Mouse (Mus musculus): Measurements from ENCODE around the gene Lsamp.

Gene Lsamp

DNA sequence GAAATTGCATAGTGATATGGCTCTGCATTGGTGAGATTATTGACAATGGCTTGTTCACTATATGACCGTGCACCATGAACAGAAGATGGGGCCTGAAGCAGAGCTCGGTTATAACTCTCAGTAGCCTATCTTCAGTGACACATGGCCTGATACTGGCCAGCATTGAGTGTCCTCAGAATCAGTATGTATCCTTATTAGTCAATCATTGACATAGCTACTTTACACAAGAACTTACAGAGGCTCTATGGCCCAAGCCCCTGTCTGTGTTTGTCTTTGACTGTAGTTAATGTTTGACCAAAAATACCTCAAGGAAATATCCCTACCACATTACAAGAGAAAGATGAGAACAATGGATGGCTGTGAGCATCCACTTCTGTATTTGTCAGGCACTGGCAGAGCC is 1764.6 kb downstream of the Lsamp start:
- no peak for DNase-seq (ENCODE audit: low read depth, low spot score)

DNA sequence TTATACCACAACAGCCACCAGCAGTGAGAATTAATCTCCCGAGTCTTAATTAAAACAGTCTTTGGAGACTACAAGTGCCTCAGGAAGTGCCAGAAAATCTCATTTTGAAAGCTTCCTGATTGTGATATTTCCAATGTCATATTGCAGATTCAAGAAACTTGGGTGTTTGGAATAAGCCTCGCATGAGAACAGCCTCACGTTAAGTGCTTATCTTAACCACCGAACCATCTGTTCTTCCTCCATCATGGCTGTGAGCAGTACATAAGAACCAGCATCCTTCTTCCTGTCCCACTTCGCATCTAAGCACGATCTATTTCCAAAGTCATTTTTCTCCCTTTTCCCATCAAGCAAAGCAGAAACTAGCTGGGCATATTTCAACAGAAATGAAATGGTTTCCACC is 1780.1 kb downstream of the Lsamp start:
- DNase-seq (ENCODE audit: low read depth, low spot score): no peak

DNA sequence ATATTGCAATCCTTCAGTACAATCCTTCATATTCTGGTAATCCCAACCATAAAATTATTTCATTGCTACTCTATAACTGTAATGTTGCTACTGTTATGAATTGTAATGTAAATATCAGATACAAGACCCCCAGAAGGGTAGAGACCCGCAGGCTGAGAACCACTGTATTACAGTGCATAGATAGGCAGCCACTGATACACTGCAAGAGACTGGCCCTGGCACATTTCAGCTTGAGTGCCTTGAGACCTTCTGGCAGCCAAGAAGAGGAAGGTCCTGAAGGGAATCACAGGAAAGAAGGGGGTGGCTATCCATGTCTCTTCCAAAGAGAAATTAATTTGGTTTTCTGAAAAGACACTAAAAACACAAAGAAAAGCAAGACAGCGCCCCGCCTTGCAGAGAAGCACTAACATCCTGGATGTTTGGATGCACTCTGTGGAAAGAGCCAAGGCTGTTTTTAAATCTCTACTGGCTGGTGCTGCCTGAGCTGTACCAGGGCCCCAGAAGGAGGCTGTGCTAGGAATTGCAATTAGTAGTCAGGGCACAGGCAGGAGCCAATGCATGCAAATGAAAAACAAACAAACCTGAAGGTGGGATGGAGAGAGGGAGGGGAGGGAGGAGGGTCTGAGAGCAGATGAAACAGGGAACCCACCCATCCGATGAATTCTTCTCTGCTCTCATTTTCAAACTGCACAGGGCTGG is 1787.4 kb downstream of the Lsamp start:
- no peak for DNase-seq (ENCODE audit: low read depth, low spot score)

DNA sequence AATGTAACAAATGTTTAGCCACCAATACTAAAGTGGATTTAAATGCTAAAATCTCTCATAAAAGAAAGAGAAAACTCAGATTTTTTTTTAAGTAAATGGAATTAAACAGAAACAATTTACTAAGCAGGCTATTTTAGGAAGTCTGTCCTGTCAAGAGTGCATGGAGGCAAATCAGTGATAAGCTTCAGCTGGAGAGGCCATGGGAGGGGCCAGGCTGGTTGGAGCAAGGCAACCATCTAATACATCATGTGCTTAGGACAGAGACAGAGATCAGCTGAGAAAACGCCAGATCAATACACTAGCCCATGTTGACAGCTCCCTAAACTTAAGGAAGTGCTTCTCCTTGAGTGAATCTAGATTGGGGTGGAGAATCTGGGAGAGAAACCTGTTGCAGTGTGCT is 1793.4 kb downstream of the Lsamp start:
- no peak for DNase-seq (ENCODE audit: low read depth, low spot score)

DNA sequence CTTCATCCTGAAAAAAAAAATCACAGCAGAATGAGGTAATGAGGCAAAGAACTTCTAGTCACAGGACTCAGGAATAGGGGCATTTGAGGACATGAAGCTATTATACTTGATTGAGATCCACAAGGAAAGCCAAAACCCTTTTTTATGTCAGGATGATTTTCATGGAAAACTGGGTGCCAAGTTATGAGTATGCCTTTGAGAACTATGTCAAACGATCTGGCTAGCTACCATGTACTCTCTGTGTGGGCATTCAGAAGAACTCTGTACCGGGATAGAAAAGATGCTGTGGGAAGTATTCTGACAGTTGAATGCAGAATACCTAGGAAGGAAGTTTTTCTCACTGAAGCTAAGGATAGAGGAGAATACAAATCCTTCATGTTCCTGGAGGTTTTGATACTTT is 1801.4 kb downstream of the Lsamp start:
- no peak for DNase-seq (ENCODE audit: low read depth, low spot score)

DNA sequence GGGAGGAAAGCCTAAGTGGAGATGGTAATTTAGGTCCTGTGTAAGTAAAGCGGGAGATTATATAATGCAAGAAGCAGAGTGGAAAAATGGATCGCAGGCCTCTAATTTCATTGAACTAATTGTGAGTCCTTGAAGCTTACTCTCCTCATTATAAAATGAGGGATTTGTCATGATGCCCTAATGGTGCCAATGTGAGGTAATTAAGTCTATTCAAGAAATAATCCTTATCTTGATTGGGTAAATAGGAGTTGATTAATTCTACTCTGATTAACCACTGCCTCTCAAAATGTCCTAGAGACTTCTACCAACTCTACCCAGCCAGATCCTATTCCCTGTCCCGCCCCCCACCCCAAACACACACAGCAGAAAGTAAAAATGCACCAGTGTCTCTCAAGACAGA is 1802.5 kb downstream of the Lsamp start:
- DNase-seq (ENCODE audit: low read depth, low spot score): no peak

DNA sequence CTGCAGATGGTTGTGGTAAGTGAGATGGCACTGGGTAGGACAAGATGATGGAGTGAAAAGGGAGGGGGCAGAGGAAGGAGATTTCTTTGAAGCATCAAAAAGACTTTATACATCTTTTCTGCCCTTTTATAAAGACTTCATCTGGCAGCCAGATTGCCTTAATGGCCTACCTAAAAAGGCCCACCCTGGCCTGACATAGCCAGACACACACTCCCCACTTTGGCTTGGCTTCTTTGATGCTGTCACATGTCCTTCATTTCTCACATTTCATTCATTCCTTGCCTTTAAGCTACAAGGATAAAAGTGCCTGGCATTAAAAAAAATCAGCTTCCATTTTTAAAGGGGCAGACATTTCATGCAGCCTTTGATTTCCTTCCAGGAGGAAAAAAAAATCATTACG is 1803.0 kb downstream of the Lsamp start:
- no peak for DNase-seq (ENCODE audit: low read depth, low spot score)

DNA sequence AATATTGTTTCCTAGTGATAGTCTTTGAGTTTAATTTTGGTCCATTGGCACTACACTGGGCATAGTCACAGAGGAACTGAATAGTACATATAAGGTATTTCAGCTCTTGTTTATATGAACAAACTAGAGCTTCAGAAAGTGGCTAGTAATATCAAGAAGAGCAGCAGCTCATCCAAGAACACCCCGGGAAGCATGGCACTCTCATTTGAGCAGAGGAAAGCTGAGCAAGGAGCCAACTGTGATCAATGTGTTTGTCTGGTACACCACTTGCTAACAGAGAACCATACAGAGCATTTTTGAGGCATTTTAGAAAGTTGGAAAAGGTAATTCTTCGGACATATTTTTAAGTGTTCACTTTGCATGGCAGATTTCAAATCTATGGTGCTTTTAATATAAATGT is 1805.9 kb downstream of the Lsamp start:
- DNase-seq (ENCODE audit: low read depth, low spot score): no peak

DNA sequence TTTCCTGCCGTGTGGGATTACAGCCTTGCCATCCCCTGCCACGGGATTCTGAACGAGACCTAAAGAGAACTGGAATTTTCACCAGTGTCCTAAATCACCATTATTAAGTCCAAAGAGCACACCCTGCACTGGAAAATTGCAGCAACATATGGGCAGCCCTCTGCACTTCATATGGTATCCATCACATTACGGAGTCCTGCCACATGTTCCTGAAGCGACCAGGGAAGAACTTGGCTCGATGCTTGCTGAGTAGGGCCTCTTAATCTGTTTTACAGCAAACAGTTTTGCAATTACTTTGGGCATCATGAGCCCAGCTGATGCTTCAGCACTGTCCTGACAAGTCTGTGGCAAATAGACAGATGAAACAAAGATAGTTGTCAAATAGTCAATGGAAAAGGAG is 1836.2 kb downstream of the Lsamp start:
- no peak for DNase-seq (ENCODE audit: low read depth, low spot score)

DNA sequence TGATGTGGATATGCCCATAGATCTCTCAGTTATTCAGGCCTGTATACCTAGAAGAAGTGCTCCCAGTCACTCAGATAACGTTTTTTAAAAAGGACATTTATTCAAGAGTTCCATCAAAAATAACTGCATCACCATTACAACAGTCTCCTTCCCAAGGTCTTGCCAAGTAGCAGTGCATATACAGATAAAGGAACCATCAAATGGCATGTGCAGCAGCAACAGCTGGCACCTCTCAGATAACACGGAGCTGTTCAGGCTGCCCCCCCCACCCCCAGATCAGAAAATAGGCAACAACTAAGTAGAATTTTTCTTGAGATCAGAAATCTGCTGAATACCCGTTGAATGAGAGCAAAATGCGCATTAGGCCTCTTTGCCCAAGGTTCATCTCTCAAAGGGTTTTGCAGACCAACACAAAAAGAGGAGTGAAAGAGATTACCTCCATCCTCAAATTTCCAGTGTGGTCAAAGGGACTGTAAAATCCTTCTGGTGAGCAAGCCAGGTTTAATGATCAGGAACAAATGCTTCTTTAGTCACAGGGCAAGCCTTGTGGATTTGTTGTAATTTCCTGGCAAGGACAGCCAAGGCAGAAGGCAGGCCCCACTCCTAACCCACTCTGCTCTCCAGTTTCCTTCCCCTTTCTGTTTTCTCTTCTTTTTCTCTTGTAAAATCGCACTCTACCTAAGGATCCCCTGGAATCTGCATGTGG is 1842.9 kb downstream of the Lsamp start:
- DNase-seq (ENCODE audit: low read depth, low spot score): no peak

DNA sequence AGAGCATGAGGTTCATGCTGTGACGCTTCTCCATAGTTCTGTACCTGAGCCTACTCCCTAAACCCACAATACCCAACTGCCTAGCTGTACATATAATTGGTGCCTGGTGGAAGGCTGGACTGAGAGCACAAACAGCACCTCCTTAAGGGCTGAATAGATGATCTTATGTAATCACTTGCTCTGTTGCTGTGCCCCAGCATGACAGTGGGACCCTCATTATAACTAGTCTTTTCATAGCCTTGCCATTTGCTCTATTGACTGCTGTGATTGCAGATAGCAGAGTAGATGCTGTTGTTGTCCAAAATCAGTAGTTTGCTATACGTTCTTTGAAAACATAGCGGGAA is 1843.4 kb downstream of the Lsamp start:
- no peak for DNase-seq (ENCODE audit: low read depth, low spot score)

DNA sequence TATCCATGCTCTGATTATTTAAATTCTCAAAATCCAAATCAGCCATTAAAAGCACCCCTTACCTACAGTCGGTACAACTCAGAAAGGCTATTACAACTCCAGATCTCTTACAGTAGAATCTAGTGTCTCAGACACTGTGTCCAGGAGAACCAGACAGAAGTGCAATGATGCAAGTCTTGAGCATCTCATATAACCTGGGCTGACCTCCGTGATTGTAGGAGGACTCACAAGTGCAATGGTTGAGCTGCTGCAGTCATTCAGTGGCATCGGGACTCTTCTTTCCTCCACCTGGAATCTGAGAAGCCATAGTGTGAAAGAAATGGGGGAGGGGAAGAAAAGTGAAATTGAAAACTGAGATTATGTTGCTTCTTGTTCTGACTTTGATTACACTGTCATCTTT is 1850.5 kb downstream of the Lsamp start:
- DNase-seq (ENCODE audit: low read depth, low spot score): no peak

DNA sequence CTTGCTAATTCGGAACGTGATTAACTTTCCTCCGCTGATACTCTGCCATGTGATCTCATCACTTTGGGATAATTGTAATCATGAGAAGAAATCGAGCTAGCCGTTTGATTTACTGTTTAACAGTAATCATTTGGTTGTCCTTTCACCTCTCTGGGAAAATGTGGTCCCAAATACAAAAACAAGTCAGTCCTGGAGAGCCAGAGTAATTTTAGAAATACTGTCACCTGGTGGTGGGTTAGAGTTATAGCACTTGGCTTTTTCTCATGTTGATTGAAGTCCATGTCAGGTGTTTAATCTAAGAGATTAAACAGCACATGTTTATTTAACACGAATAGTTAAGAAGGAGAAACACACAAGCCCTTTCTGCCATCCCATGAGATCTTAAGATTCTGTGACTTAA is 1851.6 kb downstream of the Lsamp start:
- no peak for DNase-seq (ENCODE audit: low read depth, low spot score)

DNA sequence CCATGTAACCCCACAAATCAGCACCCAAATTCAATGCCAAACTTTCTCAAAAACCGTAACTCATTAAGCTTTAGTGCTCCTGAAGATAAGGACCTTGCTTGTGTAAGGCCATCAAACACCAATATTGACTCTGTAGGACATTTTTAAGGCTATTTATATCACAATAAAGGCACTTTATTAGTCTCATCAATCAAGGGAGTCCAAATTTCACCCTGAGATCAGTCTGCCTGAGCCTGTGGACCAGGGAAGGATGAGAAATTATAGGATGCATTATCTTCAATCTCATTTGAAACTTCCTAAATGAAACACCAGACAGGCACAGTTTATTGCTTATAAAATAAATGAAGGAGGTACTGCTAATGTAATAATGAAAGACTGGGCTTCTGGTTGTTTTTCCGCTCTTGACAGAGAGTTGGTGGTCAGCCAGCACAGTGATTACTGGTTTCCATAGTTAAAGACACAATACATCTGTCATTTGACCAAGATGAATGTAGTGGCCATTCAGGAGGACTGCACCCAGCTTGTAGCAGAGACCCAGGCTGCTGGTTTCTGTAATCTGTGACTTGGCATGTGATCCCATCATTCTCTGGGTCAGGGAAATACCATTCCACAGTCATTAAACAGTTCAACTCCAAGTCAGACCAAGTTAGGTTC is 1855.7 kb downstream of the Lsamp start:
- DNase-seq (ENCODE audit: low read depth, low spot score): no peak

DNA sequence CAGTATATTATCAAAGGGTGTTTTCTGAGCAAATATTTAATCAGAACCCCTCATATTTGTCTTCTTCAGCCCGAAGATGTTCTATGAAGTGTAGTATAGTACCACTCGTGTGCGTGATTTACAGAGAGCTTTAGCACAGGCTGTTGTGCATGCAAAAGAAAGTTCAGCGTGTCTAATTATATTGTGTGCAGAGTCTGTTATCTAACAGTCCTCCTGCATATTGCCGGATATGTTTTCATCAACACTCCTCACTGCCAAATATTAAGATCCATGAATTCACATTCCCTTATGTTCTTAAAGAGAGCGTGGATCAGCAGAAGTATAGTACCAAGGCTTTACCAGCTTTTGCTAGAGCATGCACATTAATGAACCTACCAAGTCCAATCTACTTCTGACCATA is 1862.7 kb downstream of the Lsamp start:
- DNase-seq (ENCODE audit: low read depth, low spot score): no peak

DNA sequence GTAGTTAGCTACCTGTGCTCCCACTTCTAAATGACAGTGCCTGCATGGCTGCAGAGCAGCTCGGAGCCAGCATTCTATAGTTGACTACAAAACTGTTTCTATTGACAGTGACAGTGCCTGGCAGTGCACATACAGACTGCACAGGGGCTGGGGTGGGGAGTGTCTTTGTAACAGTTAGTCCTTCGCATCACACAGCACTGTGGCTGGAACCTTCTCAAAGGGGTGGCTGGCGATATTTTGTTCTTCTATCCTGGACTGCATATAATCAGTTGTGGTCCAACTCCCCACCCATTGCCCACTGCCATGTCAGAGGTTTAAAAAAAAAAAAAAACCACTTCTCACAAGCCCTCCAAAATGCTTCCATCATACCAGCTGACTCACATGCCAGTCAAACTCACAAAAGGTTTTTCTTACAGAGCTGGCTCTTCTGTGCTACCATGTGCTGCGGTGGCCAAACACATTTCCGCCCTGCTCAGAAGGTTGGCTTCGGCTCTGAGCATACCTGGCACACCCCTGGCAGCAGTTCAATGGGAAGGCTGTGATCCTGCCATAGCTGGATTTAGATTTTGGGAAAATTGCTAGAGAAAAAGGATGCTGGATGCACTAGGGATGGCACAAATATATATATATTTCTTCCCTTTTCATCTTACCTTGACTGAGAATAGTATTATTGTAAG is 1887.9 kb downstream of the Lsamp start:
- DNase-seq (ENCODE audit: low read depth, low spot score): no peak

DNA sequence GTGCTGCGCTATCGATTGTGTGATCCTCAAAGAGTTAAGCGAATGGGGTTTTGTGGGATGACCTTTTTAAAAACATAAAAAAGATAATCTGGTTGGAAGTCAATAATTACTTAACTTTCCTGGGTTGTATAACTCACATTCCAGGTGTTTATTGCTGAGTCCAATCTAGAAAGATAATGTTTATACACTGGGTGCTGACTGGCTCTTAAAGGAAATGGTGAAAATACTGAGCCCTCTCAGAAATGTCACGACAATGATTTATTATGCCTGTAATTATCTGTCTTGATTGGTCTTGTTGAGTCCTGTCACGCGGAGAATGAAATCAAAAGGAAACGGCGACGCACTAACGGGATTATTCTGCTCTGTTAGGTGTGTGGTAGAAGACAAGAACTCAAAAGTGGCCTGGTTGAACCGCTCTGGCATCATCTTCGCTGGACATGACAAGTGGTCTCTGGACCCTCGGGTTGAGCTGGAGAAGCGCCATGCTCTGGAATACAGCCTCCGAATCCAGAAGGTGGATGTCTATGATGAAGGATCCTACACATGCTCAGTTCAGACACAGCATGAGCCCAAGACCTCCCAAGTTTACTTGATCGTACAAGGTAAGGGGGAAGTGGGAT is 1904.5 kb downstream of the Lsamp start:
- DNase-seq (ENCODE audit: low read depth, low spot score): no peak

DNA sequence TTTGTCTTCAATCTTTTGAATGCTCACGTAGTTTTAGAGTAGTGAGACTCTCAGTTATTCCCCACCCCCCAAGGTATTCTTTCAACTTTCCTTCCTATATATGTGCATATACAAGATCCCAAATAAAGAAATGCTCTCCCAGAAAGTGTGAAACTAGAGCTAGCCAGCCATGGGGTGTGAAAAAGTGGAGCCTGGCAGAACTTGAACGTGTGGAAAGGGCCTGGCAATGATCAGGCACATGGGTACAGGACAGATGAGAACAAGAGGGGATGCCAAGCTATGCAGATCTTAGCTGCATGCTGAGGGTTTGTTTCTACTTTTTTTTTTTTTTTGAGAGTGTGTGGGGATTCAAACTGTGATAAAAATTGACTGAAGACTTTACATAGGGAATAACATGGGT is 1916.6 kb downstream of the Lsamp start:
- no peak for DNase-seq (ENCODE audit: low read depth, low spot score)

DNA sequence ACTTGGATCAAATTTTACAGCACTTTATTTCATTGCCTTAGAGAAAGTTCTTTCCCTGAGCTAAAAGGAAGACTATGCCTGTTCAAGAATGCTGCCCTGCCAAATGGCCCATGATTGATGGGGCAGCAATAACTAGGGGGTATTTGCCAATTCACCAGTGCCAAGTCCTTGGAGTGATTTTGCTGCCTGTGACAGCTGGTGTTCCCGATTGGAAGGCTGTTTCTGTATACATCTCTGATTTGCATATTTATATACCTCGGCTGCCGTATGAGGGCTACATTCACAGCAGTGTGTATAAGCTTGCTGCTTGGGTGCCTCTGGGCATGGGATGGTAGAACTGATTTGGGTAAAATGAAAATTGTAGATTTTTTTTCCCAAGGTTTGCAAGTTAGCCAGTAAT is 1919.5 kb downstream of the Lsamp start:
- DNase-seq (ENCODE audit: low read depth, low spot score): no peak

DNA sequence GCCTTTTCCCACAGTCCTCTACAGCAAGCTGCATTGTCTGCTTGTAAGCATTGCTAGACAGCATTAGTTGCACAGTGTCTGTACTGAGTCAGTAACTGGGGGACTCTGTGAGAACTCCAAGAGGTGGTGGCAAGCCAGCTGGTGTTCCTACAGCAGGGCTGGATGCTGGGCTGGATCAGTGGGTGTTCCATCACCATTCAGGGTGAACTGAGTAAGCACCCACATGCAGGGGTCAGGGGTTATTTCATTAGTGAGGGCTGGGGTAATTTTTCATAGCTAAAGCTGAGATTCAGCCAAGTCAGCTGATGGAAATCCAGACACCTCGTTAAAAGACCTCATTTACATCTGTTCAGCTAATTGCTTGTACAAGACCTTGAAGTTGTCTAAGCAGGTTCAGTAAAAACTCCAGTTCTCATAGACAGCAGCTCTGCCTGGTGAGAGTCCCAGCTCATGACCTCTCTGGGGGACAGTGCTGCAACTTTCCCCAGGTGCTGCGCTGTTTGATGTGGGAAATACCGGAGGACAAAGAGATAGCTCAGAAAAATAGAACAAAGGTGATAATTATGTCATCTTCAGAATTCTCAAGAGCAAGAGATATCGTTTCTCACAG is 1928.5 kb downstream of the Lsamp start:
- DNase-seq (ENCODE audit: low read depth, low spot score): no peak

DNA sequence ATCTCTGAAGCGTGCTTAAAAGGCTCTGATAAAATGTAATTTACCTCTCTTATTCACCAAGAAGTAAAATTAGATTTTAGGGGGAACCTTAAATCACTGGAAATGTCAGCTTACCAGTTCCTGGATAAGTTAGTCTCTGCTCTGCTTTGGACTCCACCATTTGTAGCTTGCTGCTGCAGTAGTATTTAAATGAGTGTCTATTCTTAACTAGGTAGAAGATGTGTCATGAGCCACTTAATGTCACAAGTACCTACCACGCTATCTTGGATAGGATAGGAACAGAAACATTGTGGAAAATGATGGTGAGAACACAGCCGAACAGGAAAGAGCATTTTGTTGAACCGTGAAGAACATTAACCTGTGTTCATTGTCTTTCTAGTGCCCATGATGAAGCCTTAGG is 1929.2 kb downstream of the Lsamp start:
- DNase-seq (ENCODE audit: low read depth, low spot score): no peak

DNA sequence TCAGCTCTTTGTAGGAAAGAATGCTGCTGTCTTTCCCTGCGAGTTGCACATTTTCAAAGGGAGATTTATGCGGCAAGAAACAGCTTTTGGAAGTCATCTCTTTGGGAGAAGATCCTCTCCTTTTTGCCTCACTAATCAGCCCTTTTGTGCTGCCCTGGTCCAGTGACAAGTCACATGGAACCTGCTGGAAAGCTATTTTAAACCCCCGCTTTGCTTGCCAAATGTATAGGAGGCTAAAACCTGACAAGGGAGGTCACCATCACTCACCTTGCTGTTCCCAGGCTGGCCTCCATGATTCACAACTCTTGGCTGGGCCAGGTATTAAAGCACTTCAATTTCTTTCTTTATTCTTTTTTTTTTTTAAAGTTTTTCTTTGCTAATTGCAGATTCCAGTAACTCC is 1932.2 kb downstream of the Lsamp start:
- no peak for DNase-seq (ENCODE audit: low read depth, low spot score)
